Comparison of ENCODE assay signal across 7 mouse cellular contexts in genomic region chr16:91884196-91884595, GRCm38 (mm10).
A peak's percentile ranks its signal among the peaks of the same experiment; 100 is the strongest.
DNase-seq lines count a peak whose midpoint lies in the region; ATAC-seq and TF ChIP-seq lines count a peak whose summit lies in the region.

No protein-coding gene starts in this region.

- TF ChIP-seq CTCF in kidney, postnatal 0 days (IDR thresholded peaks at IDR 0.05; ENCODE audit: low read depth) = peak; percentile 76

- 70% methylated on average over 5 of the region's 5 CpGs for WGBS in kidney, postnatal 0 days
- 59% methylated on average over 5 of the region's 5 CpGs for WGBS in kidney, embryonic 14.5 days
- WGBS in embryonic facial prominence, embryonic 10.5 days = 56% methylated on average over 5 of the region's 5 CpGs

- intact Hi-C loops in left cerebral cortex, postnatal 14 days (cut with DNase I) = no loop called here

- no peak for ATAC-seq in kidney, postnatal 0 days (replicated peaks; ENCODE audit: low FRiP score, low read depth)
- no peak for ATAC-seq in kidney, embryonic 14.5 days (ENCODE audit: low FRiP score, low TSS enrichment)
- peak; percentile 95 for ATAC-seq in megakaryocyte progenitor cell, adult 5-6 weeks (replicated peaks; ENCODE audit: poor library complexity)

- H3K27ac ChIP-seq in kidney, postnatal 0 days = no peak overlapping the region
- H3K27ac ChIP-seq in kidney, embryonic 14.5 days (ENCODE audit: low read depth, low read length) = no peak overlapping the region
- H3K27ac ChIP-seq in embryonic facial prominence, embryonic 10.5 days (replicated peaks) = no peak overlapping the region

- H3K9me3 ChIP-seq in kidney, postnatal 0 days (replicated peaks; ENCODE audit: low read length) = no peaks in the 10 kb centered on the region
- no peaks in the 10 kb centered on the region for H3K9me3 ChIP-seq in kidney, embryonic 14.5 days (ENCODE audit: control insufficient read depth, low read length)
- no peaks in the 10 kb centered on the region for H3K9me3 ChIP-seq in embryonic facial prominence, embryonic 10.5 days

- H3K9ac ChIP-seq in kidney, postnatal 0 days (ENCODE audit: low read depth, low read length) = no peak overlapping the region
- no peak overlapping the region for H3K9ac ChIP-seq in kidney, embryonic 14.5 days (ENCODE audit: low read depth, low read length)

- H3K4me3 ChIP-seq in kidney, postnatal 0 days (replicated peaks; ENCODE audit: low read depth, low read length) = no peak overlapping the region
- H3K4me3 ChIP-seq in kidney, embryonic 14.5 days (ENCODE audit: low read length) = no peak overlapping the region
- H3K4me3 ChIP-seq in embryonic facial prominence, embryonic 10.5 days = no peak overlapping the region

- H3K4me1 ChIP-seq in kidney, postnatal 0 days (replicated peaks; ENCODE audit: insufficient read depth, low read length) = peaks cover 8% of the 10 kb centered on the region; the same call in 1 of the 2 replicates
- H3K4me1 ChIP-seq in kidney, embryonic 14.5 days (ENCODE audit: control insufficient read depth, insufficient read depth, low read length) = peaks cover 15% of the 10 kb centered on the region; the same call in 1 of the 2 replicates
- peaks cover 39% of the 10 kb centered on the region for H3K4me1 ChIP-seq in embryonic facial prominence, embryonic 10.5 days

- peak; percentile 21 for DNase-seq in kidney, postnatal 0 days (ENCODE audit: low spot score)
- peak; percentile 28 for DNase-seq in NIH3T3 (ENCODE audit: low read depth)
- peak; percentile 41 for DNase-seq in embryonic facial prominence, embryonic 10.5 days (ENCODE audit: low spot score)
- peak; percentile 56 to 58 for DNase-seq in thymus, postnatal 36 days
- no peak for DNase-seq in left cerebral cortex, postnatal 14 days (ENCODE audit: low spot score in 2 of 2)

- H3K36me3 ChIP-seq in kidney, postnatal 0 days (ENCODE audit: insufficient read depth, low read length) = no peaks in the 10 kb centered on the region
- no peaks in the 10 kb centered on the region for H3K36me3 ChIP-seq in kidney, embryonic 14.5 days (ENCODE audit: control insufficient read depth, insufficient read depth, low read length)
- peaks cover 4% of the 10 kb centered on the region; the same call in 1 of the 2 replicates for H3K36me3 ChIP-seq in embryonic facial prominence, embryonic 10.5 days (replicated peaks)

- H3K27me3 ChIP-seq in kidney, postnatal 0 days (ENCODE audit: insufficient read depth, low read length) = no peaks in the 10 kb centered on the region
- H3K27me3 ChIP-seq in kidney, embryonic 14.5 days (ENCODE audit: control insufficient read depth, insufficient read depth, low read length) = no peaks in the 10 kb centered on the region
- H3K27me3 ChIP-seq in embryonic facial prominence, embryonic 10.5 days (replicated peaks; ENCODE audit: low read depth, poor library complexity, severe bottlenecking) = no peaks in the 10 kb centered on the region

- H3K4me2 ChIP-seq in kidney, postnatal 0 days (ENCODE audit: low read length) = no peak overlapping the region
- H3K4me2 ChIP-seq in kidney, embryonic 14.5 days (replicated peaks; ENCODE audit: low read depth, low read length) = no peak overlapping the region

Comparison
In these comparisons a context has a peak if more than half of its experiments do, and no peak if none do; other contexts are left out.
1. DNase-seq: peak in kidney, postnatal 0 days (single experiment), NIH3T3 (single experiment), embryonic facial prominence, embryonic 10.5 days (single experiment) and thymus, postnatal 36 days (2 of 2); none in left cerebral cortex, postnatal 14 days (0 of 2).